Mouse (Mus musculus) hindbrain, embryonic 12.5 days (tissue): ENCODE data around the gene Ccn1. TPM values are rescaled to one million over a fixed set of nuclear protein-coding genes. Genes with fewer than 3 reads are reported as not detected.

Experiments
- ATAC-seq: fragments of 200-750 bp; cut with Nextera tagmentation; 2 replicates; pipeline ENCODE4 v1.8.0; 2017; ENCODE audit warnings: moderate TSS enrichment; ENCODE audit not compliant: low FRiP score
- H3K27ac ChIP-seq: fragments of 300-500 bp; sonication (generic); 2 replicates; pipeline ENCODE4 v1.5.1; 2016; ENCODE audit warnings: mild to moderate bottlenecking
- H3K27me3 ChIP-seq: fragments of 300-500 bp; sonication (generic); 2 replicates; pipeline ENCODE4 v1.6.1; 2016; ENCODE audit warnings: mild to moderate bottlenecking
- H3K36me3 ChIP-seq: fragments of 300-500 bp; sonication (generic); 2 replicates; pipeline ENCODE4 v1.6.1; 2016; ENCODE audit warnings: mild to moderate bottlenecking
- H3K4me1 ChIP-seq: fragments of 300-500 bp; sonication (generic); 2 replicates; pipeline ENCODE4 v1.6.1; 2016
- H3K4me2 ChIP-seq: fragments of 300-500 bp; sonication (generic); replicated peaks from 2 replicates; pipeline ENCODE4 v1.6.1; 2016; ENCODE audit warnings: mild to moderate bottlenecking
- H3K4me3 ChIP-seq: fragments of 300-500 bp; sonication (generic); 2 replicates; pipeline ENCODE4 v1.5.1; 2016; ENCODE audit warnings: mild to moderate bottlenecking
- H3K9ac ChIP-seq: fragments of 300-500 bp; sonication (generic); 2 replicates; pipeline ENCODE4 v1.6.1; 2016; ENCODE audit warnings: mild to moderate bottlenecking, moderate library complexity
- H3K9me3 ChIP-seq: fragments of 300-500 bp; sonication (generic); replicated peaks from 2 replicates; pipeline ENCODE4 v1.6.1; 2016; ENCODE audit warnings: mild to moderate bottlenecking
- WGBS: fragments of 180-500 bp; shearing (Covaris S2); methylation state at CpG from one replicate; pipeline ENCODE4 v1.1.7; 2016; 5-methylcytosine and 5-hydroxymethylcytosine counted together
- polyA plus RNA-seq: library from polyadenylated mRNA; unstranded; fragments of >200 nt; fragmentation: Nextera tagmentation; extraction: Ambion mirVana; gene quantifications from 2 replicates; pipeline ENCODE4 v1.2.1, GENCODE M21; 2016

Ccn1 gene
- polyA plus RNA-seq, 1 experiment from 2014 or later, result 40.8 TPM

DNA sequence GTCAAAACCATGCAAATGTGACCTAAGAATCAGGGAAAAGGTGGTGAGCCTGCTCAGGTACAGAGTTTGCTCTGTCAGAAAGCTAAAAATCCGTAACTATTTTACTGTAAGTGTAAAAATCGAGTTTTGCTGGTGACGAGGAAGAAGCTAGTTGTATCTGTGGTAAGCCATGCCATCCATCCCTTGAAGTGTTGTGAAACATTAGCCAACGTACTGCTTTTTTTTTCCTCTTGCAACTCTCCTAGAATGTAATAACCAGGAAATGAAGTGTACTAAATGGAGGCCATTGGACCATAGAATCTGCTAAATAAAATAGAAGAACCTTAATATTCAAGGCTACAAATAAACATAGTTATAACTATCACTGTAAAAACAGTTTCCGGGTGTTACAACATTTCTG, 41.5 kb downstream of the Ccn1 start:
- Histone ChIP-seq H3K4me1 (no peaks in the 10 kb centered on the region), H3K36me3 (peaks cover 30% of the 10 kb centered on the region), H3K9ac (no peak overlapping the region), H3K4me3 (no peak overlapping the region), H3K27me3 (no peaks in the 10 kb centered on the region), H3K27ac (no peak overlapping the region), H3K4me2 (no peak overlapping the region), H3K9me3 (no peaks in the 10 kb centered on the region)
- ATAC-seq, result no peak
- 96% methylated on average over 5 of the region's 5 CpGs for WGBS

DNA sequence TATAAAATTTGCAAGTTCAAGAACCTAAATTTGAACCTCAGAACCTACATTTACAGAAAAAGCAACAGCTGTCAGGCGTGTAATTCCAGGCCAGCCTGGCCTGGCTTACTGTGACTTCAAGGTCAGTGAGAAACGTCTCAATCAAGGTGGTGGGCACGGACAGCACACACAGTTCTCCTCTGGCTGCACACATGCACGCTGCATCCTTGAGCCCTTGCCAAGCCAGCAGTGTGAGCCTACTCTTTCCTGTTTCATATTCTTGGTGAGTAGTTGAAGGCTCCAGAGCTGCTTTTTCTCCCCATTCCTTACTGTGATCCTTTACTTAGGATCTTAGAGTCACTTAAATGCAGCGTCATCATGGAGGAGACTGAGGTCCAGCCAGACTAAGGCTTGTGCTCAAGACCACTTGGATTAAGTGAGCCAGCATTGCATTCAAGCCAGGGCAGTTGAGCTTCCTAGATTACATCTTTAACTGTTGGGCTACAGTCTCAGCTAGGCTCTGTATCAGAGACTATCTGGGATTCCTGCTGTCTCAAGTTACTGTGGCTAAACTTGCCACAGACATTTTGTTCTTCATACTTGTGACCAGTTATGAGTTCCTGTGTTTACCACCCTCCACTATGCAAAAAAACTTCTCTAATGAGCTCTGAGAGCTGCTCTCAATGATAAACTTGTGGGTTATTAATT, 44.2 kb downstream of the Ccn1 start:
- Histone ChIP-seq H3K4me2 (no peak overlapping the region), H3K9me3 (no peaks in the 10 kb centered on the region), H3K9ac (no peak overlapping the region), H3K4me1 (no peaks in the 10 kb centered on the region), H3K4me3 (no peak overlapping the region), H3K27ac (no peak overlapping the region), H3K27me3 (no peaks in the 10 kb centered on the region), H3K36me3 (peaks cover 49% of the 10 kb centered on the region)
- 90% methylated on average over 5 of the region's 5 CpGs for WGBS
- no peak for ATAC-seq

DNA sequence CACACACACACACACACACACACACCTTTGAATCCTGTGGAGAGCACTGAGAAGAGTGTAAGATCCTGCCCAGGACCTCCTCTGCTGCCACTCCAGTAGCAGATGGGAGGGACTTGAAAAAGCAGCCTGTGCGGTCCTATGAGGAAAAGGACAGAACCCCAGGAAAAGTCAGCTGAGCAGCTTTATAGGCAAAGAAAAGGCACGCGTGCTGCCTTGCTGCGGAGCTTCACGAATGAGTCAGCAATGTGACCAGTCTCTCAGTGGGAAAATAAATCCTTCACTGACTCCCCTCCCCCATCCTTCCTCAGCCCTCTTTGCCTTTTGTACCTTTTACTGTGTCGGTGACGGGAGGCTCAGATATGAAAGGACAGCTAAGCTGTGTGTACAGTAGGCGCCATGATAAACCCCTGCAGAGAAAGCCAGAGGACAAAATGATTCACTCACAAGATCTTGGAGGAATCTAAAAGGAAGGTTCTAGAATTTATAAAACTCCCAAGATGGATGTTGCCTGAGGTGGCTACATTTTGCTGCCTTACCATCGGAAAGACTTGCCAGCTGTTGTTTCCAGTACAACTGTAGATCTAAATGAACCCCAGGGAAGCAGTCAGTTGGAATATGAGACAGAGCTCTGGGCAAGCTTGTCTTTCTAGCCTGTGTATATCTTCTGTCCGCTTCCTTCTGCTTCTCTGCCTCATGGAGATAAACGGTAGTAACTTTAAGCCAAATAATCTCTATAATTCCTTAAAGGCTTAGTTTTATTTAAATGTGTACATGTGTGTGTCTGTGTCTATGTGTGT, 47.2 kb downstream of the Ccn1 start:
- H3K27me3 ChIP-seq, result no peaks in the 10 kb centered on the region
- H3K4me1 ChIP-seq, result no peaks in the 10 kb centered on the region
- H3K9me3 ChIP-seq, result 0 out of 2 replicates have a peak, but pooled peaks cover 4% of the 10 kb centered on the region
- no peak overlapping the region for H3K9ac ChIP-seq
- H3K36me3 ChIP-seq, result peaks cover 76% of the 10 kb centered on the region
- H3K4me2 ChIP-seq, result no peak overlapping the region
- WGBS, result 66% methylated on average over 11 of the region's 11 CpGs
- peak overlapping the region; percentile 3; the same call in 1 of the 2 replicates for H3K27ac ChIP-seq
- no peak for ATAC-seq
- no peak overlapping the region for H3K4me3 ChIP-seq

DNA sequence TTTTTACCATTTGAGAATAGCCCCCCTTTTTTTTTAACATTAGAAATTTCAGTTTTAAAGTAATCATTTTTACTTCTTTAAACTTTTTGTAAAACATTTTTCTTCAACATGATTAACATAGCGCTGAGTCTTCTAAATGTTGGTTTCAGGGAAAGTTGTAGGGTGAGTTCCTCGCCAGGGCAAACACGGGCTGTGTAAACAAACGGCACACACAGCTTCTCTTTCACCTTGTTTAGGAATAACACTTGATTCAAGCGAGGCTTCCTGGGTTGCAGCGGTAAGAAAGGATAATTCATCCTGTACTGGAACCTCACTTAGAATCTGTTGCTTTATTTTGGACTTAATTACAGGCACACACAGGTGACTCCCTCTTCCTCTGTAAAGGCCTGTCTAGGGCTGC, 48.4 kb downstream of the Ccn1 start:
- Histone ChIP-seq H3K9me3 (0 out of 2 replicates have a peak, but pooled peaks cover 4% of the 10 kb centered on the region), H3K27ac (no peak overlapping the region), H3K9ac (no peak overlapping the region), H3K36me3 (peaks cover 75% of the 10 kb centered on the region), H3K4me3 (no peak overlapping the region), H3K4me1 (no peaks in the 10 kb centered on the region), H3K4me2 (no peak overlapping the region), H3K27me3 (no peaks in the 10 kb centered on the region)
- WGBS, result 73% methylated on average over 6 of the region's 6 CpGs
- no peak for ATAC-seq

DNA sequence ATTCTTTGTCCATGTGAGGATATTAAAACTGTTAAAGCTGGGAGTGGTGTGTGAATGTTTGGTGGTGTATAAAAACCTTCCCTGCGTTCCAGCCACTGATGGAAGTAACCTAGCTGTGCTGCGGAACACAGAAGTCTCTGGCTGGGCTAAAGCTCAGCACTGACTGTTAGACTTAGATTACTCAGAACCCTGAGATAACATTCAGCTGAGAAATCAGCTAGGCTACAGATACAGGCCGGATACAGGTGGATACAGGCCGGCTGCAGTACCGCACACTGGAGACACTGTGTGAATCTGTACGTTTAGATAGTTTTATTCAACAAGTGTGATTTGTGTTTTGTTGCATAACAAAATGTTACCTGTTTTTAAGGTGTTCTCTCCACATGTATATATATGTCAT, 49.0 kb downstream of the Ccn1 start:
- Histone ChIP-seq H3K4me3 (no peak overlapping the region), H3K4me2 (no peak overlapping the region), H3K27me3 (no peaks in the 10 kb centered on the region), H3K27ac (no peak overlapping the region), H3K36me3 (peaks cover 75% of the 10 kb centered on the region), H3K9ac (no peak overlapping the region), H3K4me1 (no peaks in the 10 kb centered on the region), H3K9me3 (0 out of 2 replicates have a peak, but pooled peaks cover 4% of the 10 kb centered on the region)
- no peak for ATAC-seq
- 93% methylated on average over 6 of the region's 6 CpGs for WGBS

DNA sequence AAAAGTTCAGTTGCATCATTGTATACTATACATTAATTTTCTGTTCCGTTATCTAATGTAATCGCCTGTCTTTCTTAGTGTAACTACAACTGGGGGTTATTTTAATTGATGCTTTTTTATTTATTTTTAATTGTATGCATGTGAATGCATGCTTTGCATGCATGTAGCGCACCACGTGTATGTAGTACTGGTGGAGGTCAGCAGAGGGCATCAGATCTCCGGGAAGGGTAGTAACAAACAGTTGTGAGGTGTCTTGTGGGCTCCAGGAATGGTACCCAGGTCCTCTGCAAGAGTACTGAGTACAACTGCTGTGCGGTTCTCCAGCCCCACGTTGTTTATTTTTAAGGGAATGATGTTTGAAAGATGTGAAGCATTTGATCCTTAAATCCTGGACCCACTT, 50.7 kb downstream of the Ccn1 start:
- Histone ChIP-seq H3K36me3 (peaks cover 72% of the 10 kb centered on the region), H3K4me3 (no peak overlapping the region), H3K9me3 (0 out of 2 replicates have a peak, but pooled peaks cover 4% of the 10 kb centered on the region), H3K9ac (no peak overlapping the region), H3K27me3 (no peaks in the 10 kb centered on the region), H3K4me1 (no peaks in the 10 kb centered on the region), H3K4me2 (no peak overlapping the region), H3K27ac (no peak overlapping the region)
- no peak for ATAC-seq
- 96% methylated on average over 7 of the region's 7 CpGs for WGBS

Other genes with a start within 250 kb of the Ccn1 start
- 40.7 and 43.4 TPM in 2 replicates for gene Znhit6, start 73.8 kb downstream of the Ccn1 start, polyA plus RNA-seq
- 46.8 and 53.8 TPM in 2 replicates for gene Ddah1, start 108.7 kb upstream of the Ccn1 start, polyA plus RNA-seq